Mouse (Mus musculus) liver, embryonic 15.5 days (tissue): ENCODE results near the gene Zfp609. TPM values are rescaled to one million over a fixed set of nuclear protein-coding genes. Genes with fewer than 3 reads are reported as not detected.
A peak's percentile ranks its signal among the peaks of the same experiment; 100 is the strongest.

Experiments used
- ATAC-seq: fragments of 200-750 bp; cut with Nextera tagmentation; 2 replicates; pipeline ENCODE4 v1.8.0; 2017; ENCODE audit warnings: moderate number of reproducible peaks, mild to moderate bottlenecking, moderate library complexity; ENCODE audit not compliant: insufficient read depth
- H3K27ac ChIP-seq: fragments of 300-500 bp; sonication (generic); replicated peaks from 2 replicates; pipeline ENCODE4 v1.5.1; 2015; ENCODE audit warnings: mild to moderate bottlenecking, inconsistent platforms
- H3K27me3 ChIP-seq: fragments of 300-500 bp; sonication (generic); 2 replicates; pipeline ENCODE4 v1.6.1; 2015; ENCODE audit warnings: mild to moderate bottlenecking, inconsistent platforms
- H3K36me3 ChIP-seq: fragments of 300-500 bp; sonication (generic); replicated peaks from 2 replicates; pipeline ENCODE4 v1.6.1; 2015; ENCODE audit warnings: moderate library complexity, mild to moderate bottlenecking, inconsistent platforms
- H3K4me1 ChIP-seq: fragments of 300-500 bp; sonication (generic); replicated peaks from 2 replicates; pipeline ENCODE4 v1.6.1; 2015; ENCODE audit warnings: inconsistent platforms
- H3K4me2 ChIP-seq: fragments of 300-500 bp; sonication (generic); 2 replicates; pipeline ENCODE4 v1.6.1; 2015; ENCODE audit warnings: moderate library complexity, mild to moderate bottlenecking, inconsistent platforms
- H3K4me3 ChIP-seq: fragments of 300-500 bp; sonication (generic); replicated peaks from 2 replicates; pipeline ENCODE4 v1.5.1; 2015; ENCODE audit warnings: mild to moderate bottlenecking, inconsistent platforms
- H3K9ac ChIP-seq: fragments of 300-500 bp; sonication (generic); 2 replicates; pipeline ENCODE4 v1.6.1; 2015; ENCODE audit warnings: moderate library complexity, mild to moderate bottlenecking, inconsistent platforms
- H3K9me3 ChIP-seq: fragments of 300-500 bp; sonication (generic); replicated peaks from 2 replicates; pipeline ENCODE4 v1.6.1; 2016; ENCODE audit warnings: inconsistent platforms
- WGBS: fragments of 180-500 bp; shearing (Covaris S2); methylation state at CpG from one replicate; pipeline ENCODE4 v1.1.7; 2015; ENCODE audit warnings: mixed read lengths; ENCODE audit not compliant: insufficient replicate concordance; 5-methylcytosine and 5-hydroxymethylcytosine counted together
- polyA plus RNA-seq: library from polyadenylated mRNA; unstranded; fragments of >200 nt; fragmentation: Nextera tagmentation; extraction: Ambion mirVana; gene quantifications from 2 replicates; pipeline ENCODE4 v1.2.1, GENCODE M21; 2015

The Zfp609 gene
- polyA plus RNA-seq, 1 experiment from 2014 or later: 1.6 TPM

GRCm38 (mm10) chr9:65684704-65685103, 142.7 kb downstream of the Zfp609 start:
- Histone ChIP-seq H3K27ac (no peak overlapping the region), H3K9me3 (no peaks in the 10 kb centered on the region), H3K4me2 (no peak overlapping the region), H3K4me1 (peaks cover 43% of the 10 kb centered on the region), H3K9ac (no peak overlapping the region), H3K4me3 (no peak overlapping the region), H3K36me3 (peaks cover 23% of the 10 kb centered on the region), H3K27me3 (no peaks in the 10 kb centered on the region)
- ATAC-seq: 0 out of 2 replicates have a peak, but pooled peaks have one; percentile 22
- whole genome bisulfite sequencing: 29% methylated on average over 2 of the region's 2 CpGs

- Histone ChIP-seq H3K4me1 (peaks cover 59% of the 10 kb centered on the region), H3K36me3 (peaks cover 15% of the 10 kb centered on the region), H3K4me2 (no peak overlapping the region), H3K9ac (no peak overlapping the region), H3K4me3 (no peak overlapping the region), H3K27ac (no peak overlapping the region), H3K9me3 (no peaks in the 10 kb centered on the region), H3K27me3 (no peaks in the 10 kb centered on the region)
- ATAC-seq: no peak
- WGBS: 54% methylated on average over 1 of the region's 1 CpGs
Observed at GRCm38 (mm10) chr9:65682994-65683393, 144.4 kb downstream of the Zfp609 start.

GRCm38 (mm10) chr9:65682183-65682582, 145.2 kb downstream of the Zfp609 start:
- no peak for ATAC-seq
- Histone ChIP-seq H3K9ac (no peak overlapping the region), H3K4me2 (no peak overlapping the region), H3K27ac (no peak overlapping the region), H3K36me3 (peaks cover 7% of the 10 kb centered on the region; the same call in 1 of the 2 replicates), H3K4me1 (peaks cover 67% of the 10 kb centered on the region), H3K9me3 (no peaks in the 10 kb centered on the region), H3K4me3 (no peak overlapping the region), H3K27me3 (no peaks in the 10 kb centered on the region)
- WGBS: 54% methylated on average over 3 of the region's 3 CpGs

- no peaks in the 10 kb centered on the region for H3K9me3 ChIP-seq
- peaks cover 72% of the 10 kb centered on the region for H3K4me1 ChIP-seq
- H3K4me2 ChIP-seq: no peak overlapping the region
- H3K27me3 ChIP-seq: no peaks in the 10 kb centered on the region
- no peak for ATAC-seq
- WGBS: 84% methylated on average over 2 of the region's 2 CpGs
- no peak overlapping the region for H3K4me3 ChIP-seq
- no peak overlapping the region for H3K27ac ChIP-seq
- 0 out of 2 replicates have a peak, but pooled peaks cover 3% of the 10 kb centered on the region for H3K36me3 ChIP-seq
- H3K9ac ChIP-seq: no peak overlapping the region
Observed at GRCm38 (mm10) chr9:65681634-65681940, 145.8 kb downstream of the Zfp609 start.

GRCm38 (mm10) chr9:65680938-65681633, 146.3 kb downstream of the Zfp609 start:
- Histone ChIP-seq H3K27ac (peak overlapping the region; percentile 14; the same call in 1 of the 2 replicates), H3K4me2 (no peak overlapping the region), H3K4me3 (no peak overlapping the region), H3K36me3 (no peaks in the 10 kb centered on the region), H3K9me3 (no peaks in the 10 kb centered on the region), H3K4me1 (peaks cover 68% of the 10 kb centered on the region), H3K9ac (no peak overlapping the region), H3K27me3 (no peaks in the 10 kb centered on the region)
- 58% methylated on average over 4 of the region's 4 CpGs for WGBS
- no peak for ATAC-seq

- Histone ChIP-seq H3K27ac (peak overlapping the region; percentile 34; the same call in 1 of the 2 replicates), H3K27me3 (no peaks in the 10 kb centered on the region), H3K4me1 (peaks cover 64% of the 10 kb centered on the region), H3K9me3 (no peaks in the 10 kb centered on the region), H3K36me3 (no peaks in the 10 kb centered on the region), H3K4me3 (no peak overlapping the region), H3K9ac (no peak overlapping the region), H3K4me2 (peak overlapping the region; percentile 17)
- no peak for ATAC-seq
- WGBS: 58% methylated on average over 5 of the region's 5 CpGs
Observed at GRCm38 (mm10) chr9:65679181-65679761, 148.1 kb downstream of the Zfp609 start.

GRCm38 (mm10) chr9:65677119-65677462, 150.3 kb downstream of the Zfp609 start:
- Histone ChIP-seq H3K27ac (peak overlapping the region; percentile 61; the same call in 1 of the 2 replicates), H3K9ac (peak overlapping the region; percentile 83), H3K9me3 (no peaks in the 10 kb centered on the region), H3K4me3 (peak overlapping the region; percentile 76), H3K4me1 (peaks cover 51% of the 10 kb centered on the region), H3K27me3 (no peaks in the 10 kb centered on the region), H3K4me2 (peak overlapping the region; percentile 88), H3K36me3 (no peaks in the 10 kb centered on the region)
- 23% methylated on average over 3 of the region's 3 CpGs for WGBS
- no peak for ATAC-seq

GRCm38 (mm10) chr9:65676358-65677118, 150.8 kb downstream of the Zfp609 start:
- ATAC-seq: peak; percentile 96
- H3K4me3 ChIP-seq: peak overlapping the region; percentile 76

GRCm38 (mm10) chr9:65675461-65676357, 151.7 kb downstream of the Zfp609 start:
- H3K9me3 ChIP-seq: no peaks in the 10 kb centered on the region
- peaks cover 54% of the 10 kb centered on the region for H3K4me1 ChIP-seq
- H3K9ac ChIP-seq: no peak overlapping the region
- WGBS: 43% methylated on average over 8 of the region's 8 CpGs
- ATAC-seq: peak; percentile 8; the same call in 1 of the 2 replicates
- H3K27ac ChIP-seq: peak overlapping the region; percentile 61
- no peaks in the 10 kb centered on the region for H3K27me3 ChIP-seq
- H3K36me3 ChIP-seq: no peaks in the 10 kb centered on the region
- H3K4me3 ChIP-seq: peak overlapping the region; percentile 76
- peak overlapping the region; percentile 88 for H3K4me2 ChIP-seq

More at GRCm38 (mm10) chr9:65676358-65677118, 150.8 kb downstream of the Zfp609 start:
- Histone ChIP-seq H3K4me1 (peaks cover 56% of the 10 kb centered on the region), H3K27me3 (no peaks in the 10 kb centered on the region), H3K9me3 (no peaks in the 10 kb centered on the region), H3K4me2 (peak overlapping the region; percentile 88), H3K27ac (peak overlapping the region; percentile 61), H3K9ac (peak overlapping the region; percentile 83), H3K36me3 (no peaks in the 10 kb centered on the region)
- 0% methylated on average over 39 of the region's 51 CpGs for WGBS

- WGBS: 64% methylated on average over 11 of the region's 11 CpGs
Observed at GRCm38 (mm10) chr9:65672996-65673395, 154.4 kb downstream of the Zfp609 start.

More at GRCm38 (mm10) chr9:65672996-65673395, 154.4 kb downstream of the Zfp609 start:
- Histone ChIP-seq H3K4me3 (no peak overlapping the region), H3K4me2 (no peak overlapping the region), H3K27me3 (no peaks in the 10 kb centered on the region), H3K4me1 (peaks cover 30% of the 10 kb centered on the region), H3K36me3 (no peaks in the 10 kb centered on the region), H3K9ac (no peak overlapping the region), H3K27ac (no peak overlapping the region), H3K9me3 (no peaks in the 10 kb centered on the region)
- no peak for ATAC-seq
